Mouse (Mus musculus): ENCODE results near the gene Papss2.

- TF ChIP-seq POLR2A (IDR thresholded peaks at IDR 0.05; ENCODE audit: low read depth, low read length) (no peak), CTCF (IDR thresholded peaks at IDR 0.05; ENCODE audit: borderline replicate concordance, insufficient read depth, low read length) (no peak)
Observed at GRCm38 (mm10) chr19:32606227-32606827, 10.7 kb downstream of the Papss2 start.
